Mouse (Mus musculus) forebrain, embryonic 11.5 days (tissue): ENCODE data around the gene Rnd3. TPM values are rescaled to one million over a fixed set of nuclear protein-coding genes. Genes with fewer than 3 reads are reported as not detected.

ENCODE experiments used
- ATAC-seq: fragments of 200-750 bp; cut with Nextera tagmentation; replicated peaks from 2 replicates; pipeline ENCODE4 v1.8.0; 2017; ENCODE audit warnings: moderate TSS enrichment; ENCODE audit not compliant: low FRiP score
- DNase-seq: peaks from one replicate; pipeline ENCODE4 v3.0.0-alpha.2; 2017; ENCODE audit warnings: low spot score
- H3K27ac ChIP-seq: fragments of 300-500 bp; sonication (generic); 2 replicates; pipeline ENCODE4 v1.5.1; 2014; ENCODE audit warnings: low read depth, low read length
- H3K27me3 ChIP-seq: fragments of 300-500 bp; sonication (generic); 2 replicates; pipeline ENCODE4 v1.6.1; 2014; ENCODE audit warnings: mild to moderate bottlenecking, low read length, mixed read lengths; ENCODE audit not compliant: control insufficient read depth, insufficient read depth
- H3K36me3 ChIP-seq: fragments of 300-500 bp; sonication (generic); 2 replicates; pipeline ENCODE4 v1.6.1; 2014; ENCODE audit warnings: mild to moderate bottlenecking, low read length, moderate library complexity, mixed read lengths; ENCODE audit not compliant: control insufficient read depth, insufficient read depth
- H3K4me1 ChIP-seq: fragments of 300-500 bp; sonication (generic); replicated peaks from 2 replicates; pipeline ENCODE4 v1.6.1; 2014; ENCODE audit warnings: low read length, mixed read lengths; ENCODE audit not compliant: control insufficient read depth, insufficient read depth
- H3K4me2 ChIP-seq: fragments of 300-500 bp; sonication (generic); 2 replicates; pipeline ENCODE4 v1.6.1; 2014; ENCODE audit warnings: low read depth, mild to moderate bottlenecking, low read length, moderate library complexity, mixed read lengths; ENCODE audit not compliant: severe bottlenecking
- H3K4me3 ChIP-seq: fragments of 300-500 bp; sonication (generic); 2 replicates; pipeline ENCODE4 v1.5.1; 2014; ENCODE audit warnings: low read depth, low read length
- H3K9ac ChIP-seq: fragments of 300-500 bp; sonication (generic); 2 replicates; pipeline ENCODE4 v1.6.1; 2014; ENCODE audit warnings: low read length
- H3K9me3 ChIP-seq: fragments of 300-500 bp; sonication (generic); 2 replicates; pipeline ENCODE4 v1.6.1; 2016; ENCODE audit warnings: low read length, mixed read lengths; ENCODE audit not compliant: control insufficient read depth
- WGBS: fragments of 180-500 bp; shearing (Covaris S2); extraction: QIAGEN DNeasy Blood & Tissue Kit; methylation state at CpG from one replicate; pipeline ENCODE4 v1.1.7; 2014; 5-methylcytosine and 5-hydroxymethylcytosine counted together
- polyA plus RNA-seq: library from polyadenylated mRNA; unstranded; fragments of >200 nt; fragmentation: Nextera tagmentation; extraction: Ambion mirVana; gene quantifications from 2 replicates; pipeline ENCODE4 v1.2.1, GENCODE M21; 2014

The Rnd3 gene
- polyA plus RNA-seq, 1 experiment from 2014 or later, result 163 TPM

DNA sequence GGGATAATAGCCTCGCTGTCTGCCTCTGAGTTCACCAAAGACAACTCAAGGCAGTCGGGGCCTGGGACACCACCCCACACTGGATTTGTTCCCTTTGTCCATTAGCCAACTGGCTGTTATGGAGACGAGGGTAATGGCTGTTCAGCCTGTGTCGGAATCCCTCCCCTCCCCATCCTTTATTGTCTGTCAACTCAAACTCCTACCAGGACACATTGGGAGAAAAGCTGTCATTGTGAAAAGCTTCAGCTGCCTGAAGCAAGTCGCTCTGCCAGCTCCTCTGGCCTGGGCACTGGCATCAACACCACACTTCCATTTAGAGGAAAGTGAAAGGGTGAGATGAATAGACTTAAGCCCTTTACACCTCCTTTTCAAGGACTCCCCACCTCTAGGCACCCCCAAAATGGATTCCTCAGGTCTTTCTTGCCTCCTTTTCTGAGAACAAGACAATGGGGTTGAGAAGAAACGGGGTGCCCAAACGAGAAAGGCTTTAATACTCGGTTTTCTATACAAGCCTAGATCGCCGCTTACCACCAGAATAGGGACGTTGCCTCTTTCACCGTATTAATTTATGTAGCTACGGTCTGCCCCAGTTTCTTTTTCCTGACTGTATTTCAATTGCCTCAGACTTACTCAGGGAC, 66.1 kb downstream of the Rnd3 start:
- no peak for DNase-seq
- H3K4me1 ChIP-seq, result peaks cover 2% of the 10 kb centered on the region

More for the DNA sequence above, 66.1 kb downstream of the Rnd3 start:
- Histone ChIP-seq H3K4me3 (no peak overlapping the region), H3K27ac (no peak overlapping the region), H3K4me2 (no peak overlapping the region), H3K27me3 (no peaks in the 10 kb centered on the region), H3K9ac (no peak overlapping the region), H3K9me3 (no peaks in the 10 kb centered on the region; the same call in 1 of the 2 replicates), H3K36me3 (no peaks in the 10 kb centered on the region)
- peak; percentile 40; the same call in 1 of the 2 replicates for ATAC-seq
- 48% methylated on average over 13 of the region's 13 CpGs for WGBS
